Mouse (Mus musculus) cerebellum, adult 2 months (tissue): ENCODE data around the gene Fbn1.

Experiments used
- CTCF ChIP-seq: fragments of 200-500 bp; IDR thresholded peaks from 2 replicates; pipeline ENCODE4 v1.5.1; 2011; ENCODE audit warnings: low read depth, mild to moderate bottlenecking, control low read depth, low read length, moderate library complexity, borderline replicate concordance; ENCODE audit not compliant: insufficient read depth
- POLR2A ChIP-seq: fragments of 200-500 bp; IDR thresholded peaks from 2 replicates; pipeline ENCODE4 v1.6.1; 2011; ENCODE audit warnings: low read length, control low read depth, borderline replicate concordance; ENCODE audit not compliant: insufficient read depth

- TF ChIP-seq CTCF (no peak), POLR2A (no peak)
Observed at GRCm38 (mm10) chr2:125291101-125291500, 216.7 kb downstream of the Fbn1 start.
